Mouse (Mus musculus) heart, postnatal 25 days (tissue): Measurements from ENCODE around the gene Zfp950. TPM values are rescaled to one million over a fixed set of nuclear protein-coding genes. Genes with fewer than 3 reads are reported as not detected.
A peak's percentile ranks its signal among the peaks of the same experiment; 100 is the strongest.
"Not testable (repeated sequence)": the region's sequence is repeated elsewhere in the genome, so short reads cannot be mapped to it uniquely, and the experiment has no call there.

Experiments
- DNase-seq: peaks from one replicate; pipeline ENCODE4 v3.0.0; 2022; ENCODE audit warnings: low spot score
- intact Hi-C: fragments of 180-260 bp; cut with DNase I; formaldehyde crosslinking; loops from one replicate; pipeline ENCODE4 v1.15.1; 2025
- total RNA-seq, 2 experiments: library from RNA; stranded (reverse); gene quantifications; 2 replicates each; pipeline ENCODE4 v1.2.3; 2021

Gene Zfp950
- 10 to 100 TPM; 15.1 to 17.8 TPM for total RNA-seq

DNA sequence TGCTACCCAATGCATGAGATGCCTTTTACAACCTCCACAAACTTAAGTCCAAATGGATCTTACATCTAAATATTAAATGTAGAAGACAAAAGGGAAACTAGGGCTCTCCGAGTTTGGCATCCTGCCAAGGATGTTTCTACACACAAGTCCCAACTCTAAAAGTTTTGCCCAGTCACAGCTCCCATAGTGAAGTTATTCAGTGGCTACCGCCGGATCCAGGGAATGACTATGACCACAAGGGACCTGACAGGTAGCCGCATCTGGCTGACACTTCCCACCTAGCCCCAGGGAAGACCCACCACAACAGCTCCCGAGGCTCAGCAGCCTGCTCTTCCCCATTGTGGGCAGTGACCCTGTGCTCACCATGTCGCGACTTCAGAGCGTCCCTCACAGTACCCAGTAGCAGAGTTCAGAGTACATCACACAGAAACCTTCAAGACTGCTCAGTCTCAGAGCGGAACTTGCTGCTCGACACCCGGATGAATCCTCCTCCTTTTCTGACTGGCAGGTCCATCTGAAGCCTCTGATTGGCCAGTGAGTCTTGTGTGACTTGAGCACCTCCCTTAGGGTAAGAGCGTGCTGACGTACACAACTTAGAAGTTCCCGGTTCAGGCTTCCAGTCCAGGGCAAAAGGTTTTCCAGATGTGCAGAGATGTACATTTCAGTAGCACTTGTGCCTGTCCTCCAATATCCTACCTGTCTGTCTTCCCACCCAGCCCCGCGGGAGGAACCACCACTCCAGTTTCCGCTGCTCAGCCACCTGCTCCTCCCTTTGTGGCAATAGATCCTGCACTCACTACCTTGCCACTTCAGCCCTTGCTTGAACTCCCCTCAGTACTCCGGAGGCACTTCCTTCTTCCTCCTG, at the start of gene Zfp950:
Gene Zfp950 (minus strand): TSS at position 499 of the 865 bp plus-strand sequence.
- intact Hi-C loops, result no loop called here
- peak; percentile 79 for DNase-seq

DNA sequence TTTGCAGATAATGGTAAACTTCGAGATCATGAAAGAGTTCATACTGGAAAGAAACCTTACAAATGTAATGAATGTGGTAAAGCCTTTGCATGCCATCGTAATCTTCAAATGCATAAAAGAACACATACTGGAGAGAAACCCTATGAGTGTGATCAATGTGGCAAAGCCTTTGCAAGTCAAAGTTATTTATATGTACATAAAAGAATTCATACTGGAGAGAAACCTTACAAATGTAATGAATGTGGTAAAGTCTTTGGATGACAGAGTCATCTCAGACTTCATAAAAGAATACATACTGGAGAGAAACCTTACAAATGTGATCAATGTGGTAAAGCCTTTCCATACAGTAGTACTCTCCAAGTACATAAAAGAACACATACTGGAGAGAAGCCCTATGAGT, 43.0 kb upstream of the Zfp950 start, which contains the start of gene Gm6020:
Gene Gm6020 (plus strand): TSS at position 301 of the 400 bp plus-strand sequence.
- intact Hi-C loops, DNase-seq: not testable (repeated sequence)

DNA sequence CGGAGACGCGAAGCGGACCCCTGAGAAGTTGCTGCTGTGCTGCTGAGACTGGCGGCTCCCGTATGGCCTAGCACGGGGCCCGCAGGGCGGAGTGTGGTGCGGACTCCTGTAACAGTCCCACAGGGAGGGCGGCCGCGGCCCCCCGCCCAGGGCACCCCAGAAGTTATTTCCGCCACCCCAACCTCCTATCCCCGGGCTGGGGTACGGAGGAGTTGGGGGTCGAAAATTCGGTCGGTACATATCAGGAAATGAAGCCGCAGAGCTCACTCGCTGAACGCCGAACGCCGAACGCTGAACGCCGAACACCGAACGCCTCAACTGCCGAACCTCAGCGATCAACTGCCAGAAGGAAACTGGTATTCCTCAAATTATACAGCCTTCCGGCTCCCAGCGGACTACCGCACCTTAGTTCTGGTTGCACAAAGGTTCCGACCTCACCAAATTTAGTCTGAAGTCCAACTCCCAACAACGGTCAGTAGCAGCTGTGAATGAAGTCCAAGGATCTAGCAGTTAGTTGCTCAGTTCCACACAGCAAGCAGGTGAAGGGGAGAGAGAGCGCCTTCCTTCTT, 35.2 kb upstream of the Zfp950 start, which contains the start of gene Gm7102:
Gene Gm7102 (minus strand): TSS at position 554 of the 569 bp plus-strand sequence.
- no peak for DNase-seq
- intact Hi-C loops, result no loop called here

DNA sequence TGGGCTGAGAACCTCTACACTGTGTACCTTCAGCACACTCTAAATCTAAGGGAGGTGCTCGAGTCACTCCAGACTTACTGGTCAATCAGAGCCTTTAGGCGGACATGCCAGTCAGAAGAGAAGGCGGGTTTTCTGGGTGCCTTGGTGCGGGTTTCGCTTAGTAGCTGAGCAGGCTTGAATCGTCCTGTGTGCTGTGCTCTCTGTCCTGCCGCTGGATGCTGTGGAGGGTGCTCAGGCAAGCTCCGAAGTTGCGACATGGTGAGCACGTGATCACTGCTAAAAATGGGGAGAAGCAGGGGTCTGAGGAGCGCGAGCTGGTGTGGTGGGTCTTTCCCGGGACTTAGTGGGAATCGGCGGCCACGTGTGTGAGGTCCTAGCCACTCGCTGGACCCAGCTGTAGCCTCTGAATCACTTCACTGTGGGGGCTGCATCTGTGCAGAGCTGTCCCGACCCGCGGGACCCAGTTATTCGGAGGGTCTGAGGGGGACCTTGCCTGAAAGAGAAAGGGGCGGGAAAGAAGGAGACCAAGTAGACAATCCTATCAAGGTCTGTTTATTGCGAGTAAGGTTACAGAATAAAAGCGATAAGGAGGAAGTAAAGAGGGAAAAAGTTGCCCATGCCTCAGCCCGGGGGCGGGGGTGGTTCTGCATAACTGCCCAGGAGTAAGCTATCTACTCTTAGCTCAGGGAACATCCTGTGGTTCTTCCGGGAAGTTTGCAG, 11.2 kb upstream of the Zfp950 start:
- intact Hi-C loops, result no loop called here
- no peak for DNase-seq

DNA sequence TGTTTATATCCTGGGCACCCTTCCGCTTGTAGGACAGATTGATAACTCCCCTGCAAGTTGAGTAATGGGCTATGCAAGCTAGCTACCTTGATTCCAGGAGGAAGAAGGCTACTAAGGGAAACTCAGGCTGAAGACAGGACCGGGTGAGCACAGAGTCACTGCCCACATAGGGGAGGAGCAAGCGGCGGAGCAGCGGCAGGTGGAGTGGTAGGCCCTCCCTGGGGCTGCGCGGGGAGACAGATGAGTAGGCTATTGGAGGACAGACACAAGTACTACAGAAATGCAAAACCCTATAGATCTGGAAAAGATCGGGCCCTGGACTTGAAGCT, 10.7 kb upstream of the Zfp950 start:
- intact Hi-C loops, result no loop called here
- DNase-seq, result no peak

DNA sequence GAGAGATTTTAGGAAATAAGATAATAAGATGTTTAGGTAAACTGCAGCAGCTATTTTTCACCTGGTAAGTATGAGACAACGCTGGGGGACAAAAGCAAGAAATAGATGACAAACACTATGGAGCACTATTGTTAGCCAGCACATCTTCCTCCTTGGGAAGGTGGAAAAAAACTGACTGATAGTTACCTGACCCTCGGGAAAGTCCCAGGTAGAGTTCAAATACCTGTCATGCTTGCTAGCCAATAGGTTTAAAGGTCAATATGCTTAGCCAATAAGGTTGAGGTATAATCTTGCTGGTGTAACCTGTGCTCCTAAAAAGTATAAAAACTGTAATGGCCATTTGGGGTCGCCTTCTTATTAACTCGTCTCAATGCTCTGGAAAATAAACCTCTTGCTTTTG, 659 bp upstream of the Zfp950 start:
- intact Hi-C loops, result no loop called here
- DNase-seq, result no peak

DNA sequence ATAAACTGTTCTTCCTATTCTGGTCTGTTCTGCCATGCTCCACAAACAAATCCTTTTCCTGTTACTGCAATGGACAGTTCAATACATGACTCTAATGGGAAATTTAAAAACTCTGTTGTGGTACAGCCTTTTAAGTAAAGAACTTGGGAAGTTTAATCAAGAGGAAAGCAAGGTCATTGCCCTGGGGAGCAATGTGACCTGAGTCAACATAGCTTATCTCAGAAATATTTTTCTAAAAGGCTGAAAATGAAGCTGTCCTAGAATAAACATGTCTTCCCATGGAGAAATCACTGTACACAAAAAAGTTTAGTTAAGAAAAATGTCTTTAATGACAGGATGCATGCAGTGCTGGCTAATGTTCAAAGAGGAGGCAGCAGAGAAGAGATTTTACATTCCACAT, 2.0 kb downstream of the Zfp950 start:
- intact Hi-C loops, result no loop called here
- no peak for DNase-seq

DNA sequence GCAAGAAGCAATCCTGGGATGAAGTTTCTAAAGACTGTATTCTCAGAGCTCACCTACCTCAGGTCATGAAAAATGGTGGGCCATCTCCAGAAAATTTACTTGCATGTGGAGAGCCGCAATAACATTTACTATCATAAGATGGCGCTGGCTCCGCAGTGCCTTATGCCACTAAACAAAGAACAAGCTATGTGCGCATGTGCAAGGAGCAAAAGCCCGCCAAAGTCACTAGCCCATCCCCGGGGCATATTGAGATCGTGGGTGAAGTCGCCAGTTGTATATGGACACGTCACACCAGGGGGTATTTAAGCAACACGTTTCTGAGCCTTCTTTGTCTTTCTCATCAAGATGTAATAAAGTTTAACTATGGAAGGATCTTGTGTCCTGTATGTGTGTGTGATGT, 9.5 kb downstream of the Zfp950 start:
- intact Hi-C loops, result no loop called here

DNA sequence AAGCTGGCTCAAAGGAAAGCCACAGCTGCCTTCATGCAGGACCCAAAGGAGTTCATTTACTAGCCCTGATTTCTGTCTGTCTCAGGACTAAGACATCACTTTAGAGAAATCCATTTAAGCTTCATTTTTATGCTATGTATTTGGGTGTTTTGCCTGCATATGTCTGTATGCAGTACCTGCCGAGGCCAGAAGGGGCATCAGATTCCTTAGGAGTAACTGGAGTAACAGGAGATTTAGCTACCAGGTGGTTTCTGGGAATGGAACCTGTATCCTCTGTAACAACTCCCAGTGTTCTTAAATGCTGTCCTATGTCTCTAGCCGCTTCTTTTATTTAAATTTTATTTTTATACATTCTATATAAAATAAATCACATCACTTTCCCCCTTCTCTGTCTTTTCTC, 30.5 kb downstream of the Zfp950 start:
- intact Hi-C loops, result no loop called here
- DNase-seq, result no peak

More for the DNA sequence above, 9.5 kb downstream of the Zfp950 start:
- no peak for DNase-seq

DNA sequence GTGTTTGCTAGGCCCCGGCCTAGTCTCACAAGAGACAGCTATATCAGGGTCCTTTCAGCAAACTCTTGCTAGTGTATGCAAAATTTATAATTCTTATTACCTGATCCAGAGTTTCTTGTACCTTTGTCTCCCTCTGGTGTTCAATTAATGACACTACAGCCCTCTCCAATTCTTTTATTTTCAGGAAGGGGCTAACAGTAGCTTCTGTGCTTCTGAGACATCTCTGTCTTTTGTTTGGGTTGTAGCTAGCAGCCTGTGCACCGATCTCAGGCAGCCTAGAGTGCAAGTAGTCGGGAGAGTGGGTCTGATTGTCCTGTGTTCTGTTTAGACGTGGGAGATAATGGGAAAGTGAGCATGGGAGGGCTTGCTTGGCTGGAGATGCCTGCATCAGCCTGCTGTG, 42.9 kb downstream of the Zfp950 start:
- no peak for DNase-seq
- intact Hi-C loops, result no loop called here

DNA sequence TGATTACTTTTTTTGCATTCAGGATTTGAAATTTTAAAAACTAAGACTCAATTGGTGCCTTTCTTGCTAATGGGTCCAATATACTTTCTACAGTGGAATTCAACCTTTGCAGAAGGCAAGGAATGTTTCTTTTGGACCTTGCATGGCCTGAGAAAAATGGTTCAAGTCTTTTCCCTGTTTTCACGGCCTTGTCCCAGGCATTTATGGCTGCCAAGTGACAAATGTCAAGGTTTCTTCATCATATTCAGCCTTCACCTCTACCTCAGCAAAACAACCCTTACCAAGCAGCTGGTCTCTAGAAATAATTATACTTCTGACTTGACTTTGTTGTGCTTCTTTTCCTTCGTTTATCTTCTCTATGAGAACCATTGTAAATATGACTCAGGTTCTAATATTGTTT, 43.9 kb downstream of the Zfp950 start:
- intact Hi-C loops, result no loop called here
- DNase-seq, result no peak

DNA sequence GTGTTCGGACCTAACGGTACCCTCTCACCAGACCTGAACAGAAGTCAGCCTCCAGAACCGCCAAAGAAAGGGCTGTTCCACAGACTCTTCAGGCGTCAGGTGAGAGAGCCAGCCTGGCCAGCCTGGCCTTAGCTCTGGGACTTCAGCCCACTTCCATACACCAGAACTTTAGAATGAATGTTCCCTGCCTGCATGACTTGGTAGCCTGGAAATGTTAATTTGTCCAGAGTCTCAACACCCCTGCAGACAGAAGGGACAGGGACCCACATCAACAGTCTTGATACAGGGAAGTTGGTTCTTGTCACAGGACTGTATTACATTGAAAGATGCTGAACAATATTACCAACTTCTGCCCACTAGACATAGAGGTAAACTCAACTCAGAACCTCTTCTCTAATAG, 50.1 kb downstream of the Zfp950 start:
- DNase-seq, result no peak
- intact Hi-C loops, result no loop called here

DNA sequence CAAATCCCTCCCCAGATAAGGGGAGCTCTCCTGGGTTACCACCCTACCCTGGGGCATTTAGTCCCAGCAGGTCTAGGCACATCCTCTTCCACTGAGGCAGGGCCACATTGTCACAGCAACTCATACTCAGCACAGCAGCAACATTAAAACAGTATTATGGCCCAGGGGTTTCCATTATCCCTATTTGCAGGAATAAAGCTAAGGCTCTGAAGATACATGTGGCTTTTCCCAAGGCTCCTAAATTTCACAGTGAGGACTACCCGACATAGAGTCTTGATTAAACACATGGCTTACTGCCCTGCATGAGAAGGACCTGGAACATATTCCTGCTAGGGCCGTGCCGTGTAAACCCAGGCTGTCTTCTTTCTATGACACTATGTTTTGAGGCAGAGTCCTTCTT, 51.6 kb downstream of the Zfp950 start:
- intact Hi-C loops, result no loop called here
- no peak for DNase-seq

DNA sequence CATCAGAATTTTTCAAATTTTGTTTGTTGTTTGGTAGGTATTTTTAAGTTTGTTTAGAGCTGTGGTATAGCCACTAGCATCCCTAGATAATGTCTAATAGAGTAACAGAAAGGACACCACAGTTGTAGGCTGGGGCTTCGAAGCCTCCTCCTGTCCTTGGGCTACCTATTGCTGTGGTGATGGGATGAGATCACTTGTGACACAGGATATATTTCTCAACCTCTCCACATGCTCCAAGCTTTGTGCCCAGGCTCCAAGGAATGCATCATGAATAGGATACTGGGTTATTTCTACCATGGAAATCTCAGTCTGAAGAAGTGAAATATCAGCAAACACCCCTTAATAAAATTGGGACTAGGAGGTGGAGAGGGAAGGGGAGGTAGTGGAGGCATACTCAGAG, 52.9 kb downstream of the Zfp950 start:
- intact Hi-C loops, result no loop called here
- DNase-seq, result no peak

DNA sequence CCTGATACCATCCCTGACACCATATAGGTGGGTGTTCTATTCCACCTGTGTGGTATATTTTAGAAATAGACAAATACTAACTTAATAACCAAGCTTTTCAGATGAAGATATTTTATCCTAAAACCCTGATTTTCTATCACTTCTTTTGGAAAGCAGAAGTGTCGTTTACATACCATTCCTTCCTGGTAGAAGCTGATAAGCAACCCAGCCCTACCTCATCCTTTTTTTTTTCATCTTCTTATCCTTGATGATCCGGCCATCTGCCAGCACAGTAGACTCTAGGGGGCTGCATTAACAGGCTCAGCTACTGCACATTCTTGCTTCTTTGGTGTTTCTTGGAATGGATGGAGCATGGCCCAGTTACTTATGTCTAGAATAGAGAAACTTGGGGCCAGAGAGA, 55.4 kb downstream of the Zfp950 start:
- intact Hi-C loops, result loop anchor here (2.0 kb wide), 1 partner anchor 246 kb away; no protein-coding TSS in a partner anchor
- DNase-seq, result no peak

DNA sequence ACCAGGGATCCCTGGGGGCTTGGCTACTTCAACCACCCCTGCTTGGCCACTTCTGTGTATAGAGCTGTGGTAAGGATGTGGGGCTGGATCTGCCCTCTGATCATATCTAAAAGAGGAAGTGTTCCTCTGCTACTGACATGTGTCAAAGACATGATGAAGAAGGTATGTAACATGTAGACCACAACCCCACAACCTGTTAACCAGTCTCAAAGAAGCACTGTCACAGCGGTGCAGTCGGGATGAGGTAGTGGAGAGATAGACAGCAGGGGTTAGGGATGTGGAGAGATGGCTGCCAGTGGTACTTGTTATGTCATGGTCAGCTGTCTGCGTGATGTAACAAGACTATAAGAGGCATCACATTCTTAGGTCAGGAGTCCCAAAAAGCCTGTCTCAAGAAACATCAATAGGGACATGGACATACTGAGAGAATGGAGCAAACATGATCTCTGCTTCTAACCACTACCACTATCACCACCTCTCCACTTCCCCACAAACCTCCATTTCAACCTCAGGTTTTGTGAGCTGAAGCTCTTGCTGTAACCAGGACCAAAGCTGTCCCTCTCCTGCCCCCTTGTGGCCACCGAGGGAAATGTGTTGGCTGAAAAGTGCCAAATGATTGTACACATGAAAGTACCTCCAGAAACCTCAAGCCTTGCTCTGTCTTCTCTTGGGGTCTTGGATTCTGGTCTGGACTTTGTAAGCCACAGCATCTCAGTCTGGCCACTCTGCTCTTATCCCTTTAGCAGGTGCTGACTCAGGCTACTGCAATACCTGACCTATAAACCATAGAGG, 56.3 kb downstream of the Zfp950 start:
- intact Hi-C loops, result loop anchor here (1.0 to 2.0 kb wide), 2 partner anchors 195 to 246 kb away; partner anchors contain the start of gene Grk5
- peak; percentile 69 for DNase-seq

DNA sequence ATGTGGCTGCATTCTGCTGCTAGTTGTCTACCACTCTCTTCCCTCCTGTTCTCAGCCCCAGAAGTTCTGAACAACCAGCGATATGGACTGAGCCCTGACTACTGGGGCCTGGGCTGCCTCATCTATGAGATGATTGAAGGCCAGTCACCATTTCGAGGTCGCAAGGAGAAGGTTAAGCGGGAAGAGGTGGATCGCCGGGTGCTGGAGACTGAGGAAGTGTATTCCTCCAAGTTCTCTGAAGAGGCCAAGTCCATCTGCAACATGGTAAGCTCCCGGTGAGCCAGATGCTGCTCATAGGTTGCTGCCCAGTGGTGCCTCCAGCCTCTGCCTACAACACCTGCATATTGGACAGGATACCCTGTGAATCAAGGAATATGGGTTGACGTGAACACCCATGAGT, 57.6 kb downstream of the Zfp950 start:
- intact Hi-C loops, result no loop called here
- DNase-seq, result no peak

DNA sequence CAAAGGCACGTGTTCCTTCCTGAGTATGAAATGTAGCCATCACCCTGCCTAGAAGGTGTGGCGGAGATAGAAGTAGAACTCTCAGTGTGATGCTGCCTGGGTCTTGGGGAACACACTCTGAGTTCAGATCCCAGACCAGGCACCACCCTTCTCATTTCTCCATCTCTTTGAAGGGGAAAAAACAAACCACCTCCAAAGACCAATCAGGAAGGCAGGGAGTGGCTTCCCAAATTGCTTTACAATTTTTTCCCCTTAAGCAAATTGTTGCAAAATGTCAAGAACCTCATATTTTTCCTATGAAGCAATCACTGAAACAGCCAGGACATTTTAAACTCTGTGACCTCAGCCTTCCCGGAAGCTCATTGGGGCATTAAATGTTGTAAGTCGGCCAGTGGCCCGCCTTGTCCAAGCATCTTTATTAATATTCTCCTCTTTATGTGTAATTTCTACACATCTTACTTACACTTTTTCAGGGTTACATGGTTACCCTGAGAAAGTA, 60.3 kb downstream of the Zfp950 start:
- intact Hi-C loops, result no loop called here
- DNase-seq, result no peak

DNA sequence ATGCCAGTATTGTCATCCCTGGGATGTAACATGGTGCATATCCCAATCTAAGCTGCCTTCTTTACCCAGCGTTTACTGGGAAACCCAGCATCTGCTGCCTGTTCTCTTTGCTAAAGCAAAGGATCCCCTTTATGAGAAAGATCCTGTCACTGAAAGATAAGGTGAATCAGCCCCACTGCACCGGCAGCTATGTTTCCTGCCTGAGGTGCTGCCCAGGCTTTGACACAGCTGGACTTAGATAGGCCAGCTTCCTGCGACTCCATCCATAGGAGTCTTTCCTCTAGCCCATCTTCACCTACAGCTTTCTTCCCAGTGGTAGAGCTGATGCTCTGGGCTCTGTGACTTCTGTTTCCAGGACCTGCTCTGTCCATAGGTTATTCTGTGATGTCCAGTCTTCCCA, 62.0 kb downstream of the Zfp950 start:
- DNase-seq, result no peak
- intact Hi-C loops, result no loop called here

DNA sequence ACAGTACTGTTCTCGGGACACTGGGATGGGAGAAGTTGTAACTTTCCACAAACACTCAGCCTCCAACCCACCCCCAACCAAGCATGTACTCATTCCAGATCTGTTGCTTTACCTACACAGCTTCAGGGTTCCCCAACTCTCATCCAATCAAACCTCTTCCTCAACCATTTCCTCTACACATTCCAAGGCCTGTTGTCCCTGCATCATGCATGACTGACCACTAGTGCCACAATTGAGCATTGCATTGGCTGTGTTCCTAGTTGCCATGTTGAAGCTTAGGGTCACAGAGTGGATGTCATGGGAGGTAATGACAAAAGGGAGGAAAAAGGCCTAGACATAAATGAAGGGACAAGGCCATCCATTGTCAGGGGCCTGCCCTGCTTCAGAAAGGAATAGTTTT, 75.6 kb downstream of the Zfp950 start:
- DNase-seq, result no peak
- intact Hi-C loops, result loop anchor here (2.0 kb wide), 1 partner anchor 176 kb away; the partner anchor contains the start of gene Grk5
